Mouse (Mus musculus) megakaryocyte, embryonic 14.5 days (primary cell): ENCODE measurements around the gene Sema6d.

Experiments used
- FLI1 ChIP-seq: IDR thresholded peaks from 2 replicates; pipeline ENCODE4 v1.6.1; 2012; ENCODE audit warnings: low read length, inconsistent platforms, mixed read lengths
- GATA1 ChIP-seq: IDR thresholded peaks from 3 replicates; pipeline ENCODE4 v1.6.1; 2012; ENCODE audit warnings: mixed read lengths, low read length, inconsistent platforms, borderline replicate concordance

DNA sequence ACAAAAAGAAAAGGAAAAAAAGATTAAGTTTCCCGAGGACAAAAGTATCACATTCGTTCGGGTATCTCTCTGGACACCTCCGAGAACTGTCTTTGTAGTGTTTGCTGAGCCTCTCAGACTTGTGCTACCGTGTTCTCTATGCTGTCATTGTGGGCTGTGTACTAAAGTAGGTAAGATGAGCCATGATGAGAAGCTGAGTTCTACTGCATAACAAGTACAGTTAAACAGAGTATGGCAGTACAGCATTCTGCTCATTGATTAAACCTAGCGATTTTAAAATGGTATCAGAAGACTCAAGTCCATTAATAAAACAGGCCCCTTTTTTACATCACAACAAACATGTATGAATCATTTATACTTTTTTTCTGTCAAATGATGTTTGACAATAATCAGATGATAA, 433.9 kb downstream of the Sema6d start:
- TF ChIP-seq GATA1 (no peak), FLI1 (no peak)
